Mouse (Mus musculus) forebrain, embryonic 11.5 days (tissue): ENCODE measurements around the gene 6330409D20Rik. TPM values are rescaled to one million over a fixed set of nuclear protein-coding genes. Genes with fewer than 3 reads are reported as not detected.

Experiments used
- ATAC-seq: fragments of 200-750 bp; cut with Nextera tagmentation; replicated peaks from 2 replicates; pipeline ENCODE4 v1.8.0; 2017; ENCODE audit warnings: moderate TSS enrichment; ENCODE audit not compliant: low FRiP score
- DNase-seq: peaks from one replicate; pipeline ENCODE4 v3.0.0-alpha.2; 2017; ENCODE audit warnings: low spot score
- H3K27ac ChIP-seq: fragments of 300-500 bp; sonication (generic); 2 replicates; pipeline ENCODE4 v1.5.1; 2014; ENCODE audit warnings: low read depth, low read length
- H3K27me3 ChIP-seq: fragments of 300-500 bp; sonication (generic); 2 replicates; pipeline ENCODE4 v1.6.1; 2014; ENCODE audit warnings: mild to moderate bottlenecking, low read length, mixed read lengths; ENCODE audit not compliant: control insufficient read depth, insufficient read depth
- H3K36me3 ChIP-seq: fragments of 300-500 bp; sonication (generic); 2 replicates; pipeline ENCODE4 v1.6.1; 2014; ENCODE audit warnings: mild to moderate bottlenecking, low read length, moderate library complexity, mixed read lengths; ENCODE audit not compliant: control insufficient read depth, insufficient read depth
- H3K4me1 ChIP-seq: fragments of 300-500 bp; sonication (generic); replicated peaks from 2 replicates; pipeline ENCODE4 v1.6.1; 2014; ENCODE audit warnings: low read length, mixed read lengths; ENCODE audit not compliant: control insufficient read depth, insufficient read depth
- H3K4me2 ChIP-seq: fragments of 300-500 bp; sonication (generic); 2 replicates; pipeline ENCODE4 v1.6.1; 2014; ENCODE audit warnings: low read depth, mild to moderate bottlenecking, low read length, moderate library complexity, mixed read lengths; ENCODE audit not compliant: severe bottlenecking
- H3K4me3 ChIP-seq: fragments of 300-500 bp; sonication (generic); 2 replicates; pipeline ENCODE4 v1.5.1; 2014; ENCODE audit warnings: low read depth, low read length
- H3K9ac ChIP-seq: fragments of 300-500 bp; sonication (generic); 2 replicates; pipeline ENCODE4 v1.6.1; 2014; ENCODE audit warnings: low read length
- H3K9me3 ChIP-seq: fragments of 300-500 bp; sonication (generic); 2 replicates; pipeline ENCODE4 v1.6.1; 2016; ENCODE audit warnings: low read length, mixed read lengths; ENCODE audit not compliant: control insufficient read depth
- WGBS: fragments of 180-500 bp; shearing (Covaris S2); extraction: QIAGEN DNeasy Blood & Tissue Kit; methylation state at CpG from one replicate; pipeline ENCODE4 v1.1.7; 2014; 5-methylcytosine and 5-hydroxymethylcytosine counted together
- polyA plus RNA-seq: library from polyadenylated mRNA; unstranded; fragments of >200 nt; fragmentation: Nextera tagmentation; extraction: Ambion mirVana; gene quantifications from 2 replicates; pipeline ENCODE4 v1.2.1, GENCODE M21; 2014

Gene 6330409D20Rik
- polyA plus RNA-seq, 1 experiment from 2014 or later: 2.3 TPM

DNA sequence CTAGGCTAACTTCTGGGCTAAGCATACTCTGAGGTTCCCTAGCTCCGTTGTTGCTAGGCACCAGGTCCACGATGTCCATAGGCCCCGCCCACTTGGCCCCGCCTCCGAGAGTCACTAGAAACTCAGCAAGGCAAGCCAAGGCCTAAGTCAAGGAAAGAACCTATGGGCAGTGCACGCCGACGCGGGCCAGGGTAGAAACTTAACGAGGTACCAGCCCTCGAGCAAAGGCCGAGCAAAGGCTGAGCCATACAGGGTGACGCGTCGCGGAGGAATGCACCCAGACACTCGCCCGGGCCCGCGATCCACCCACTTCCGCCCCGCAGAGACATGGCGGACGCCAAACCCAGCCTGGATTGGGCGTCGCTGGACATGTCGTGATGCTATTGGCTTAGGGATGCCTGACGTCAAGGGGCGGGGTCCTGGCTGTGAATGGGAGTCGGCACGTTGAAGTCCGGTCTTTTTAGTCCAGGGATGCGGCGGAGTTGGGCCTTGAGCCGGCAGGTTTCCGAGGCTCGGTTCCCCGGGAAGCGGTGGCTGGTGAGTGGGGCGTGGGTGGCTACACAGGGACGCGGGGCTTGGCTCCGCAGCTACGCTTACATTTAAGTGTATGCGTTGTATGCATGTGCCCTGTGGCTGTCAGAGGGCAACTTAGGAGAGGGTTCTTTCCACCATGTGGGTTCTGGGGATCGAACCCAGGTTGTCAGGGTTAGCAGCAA, 34.7 kb upstream of the 6330409D20Rik start, which contains the start of the genes Ttc16 and Ptrh1:
Ttc16 (minus strand) TSS at position 275 of the 716 bp plus-strand sequence.
Ptrh1 (plus strand) TSS at position 428 of the 716 bp plus-strand sequence.
- Histone ChIP-seq H3K27ac (no peak within 1 kb of the TSS), H3K4me2 (peak within 1 kb of the TSS; percentile 84), H3K9ac (peak within 1 kb of the TSS; percentile 46), H3K27me3 (no peaks in the 10 kb centered on the region; the same call in 1 of the 2 replicates), H3K9me3 (no peaks in the 10 kb centered on the region), H3K4me3 (peak within 1 kb of the TSS; percentile 55), H3K4me1 (peaks cover 7% of the 10 kb centered on the region; the same call in 1 of the 2 replicates), H3K36me3 (no peaks in the 10 kb centered on the region)
- DNase-seq: peak; percentile 98
- peak; percentile 98 for ATAC-seq
- WGBS: under 1% methylated on average over 46 of the region's 46 CpGs

DNA sequence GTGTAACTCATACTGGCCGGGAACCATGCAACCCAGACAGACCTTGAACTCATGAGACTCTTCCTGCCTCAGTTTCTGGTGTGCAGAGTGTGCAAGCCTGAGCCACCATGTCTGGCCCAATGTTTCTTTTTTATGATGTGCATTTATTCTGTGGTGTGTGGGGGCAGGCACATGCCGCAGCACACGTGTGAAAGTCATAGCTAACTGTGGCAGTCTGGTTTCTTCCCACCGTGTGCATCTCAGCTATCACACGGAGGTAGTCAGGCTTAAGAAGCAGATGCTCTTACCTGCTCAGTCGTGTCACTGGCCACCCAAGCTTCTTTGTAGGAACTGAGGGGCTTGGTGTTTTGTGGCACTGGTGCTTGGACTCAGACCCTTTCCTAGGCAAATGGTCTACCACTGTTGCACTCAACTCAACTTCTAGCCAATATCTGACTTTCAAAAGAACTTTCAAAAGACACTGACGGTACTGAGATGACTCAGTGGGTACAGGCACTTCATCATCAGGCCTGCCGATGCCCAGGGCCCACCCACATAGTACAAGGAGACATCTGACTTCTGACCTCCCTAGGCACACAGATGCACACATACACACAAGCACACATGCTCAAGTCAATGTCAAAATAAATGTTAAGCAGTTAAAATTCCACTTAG, 31.9 kb upstream of the 6330409D20Rik start:
- WGBS: 88% methylated on average over 8 of the region's 8 CpGs
- Histone ChIP-seq H3K27ac (no peak overlapping the region), H3K9me3 (no peaks in the 10 kb centered on the region), H3K4me2 (no peak overlapping the region), H3K27me3 (no peaks in the 10 kb centered on the region), H3K4me3 (no peak overlapping the region), H3K4me1 (peaks cover 9% of the 10 kb centered on the region; the same call in 1 of the 2 replicates), H3K9ac (no peak overlapping the region), H3K36me3 (no peaks in the 10 kb centered on the region)
- ATAC-seq (no peak), DNase-seq (no peak)

DNA sequence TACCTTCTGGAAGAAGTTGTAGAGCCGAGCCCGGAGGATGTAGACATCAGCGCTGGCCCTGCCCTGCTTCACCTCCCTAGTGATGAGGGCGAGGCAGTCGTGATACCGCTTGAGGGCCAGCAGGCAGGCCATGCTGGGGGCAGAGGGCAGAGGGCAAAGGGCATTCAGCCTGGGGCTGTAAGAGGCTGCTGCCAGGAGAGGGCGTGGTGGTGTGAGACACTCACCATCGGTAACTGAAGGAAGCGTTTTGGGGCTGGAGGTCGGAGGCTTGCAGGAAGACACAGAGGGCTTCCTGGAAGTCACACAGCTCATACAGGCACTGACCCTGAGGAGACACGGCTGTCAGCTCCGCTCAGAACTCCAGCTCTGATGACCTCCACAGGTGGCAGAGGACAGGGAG, 31.1 kb upstream of the 6330409D20Rik start:
- H3K9ac ChIP-seq: no peak overlapping the region
- 30% methylated on average over 12 of the region's 12 CpGs for WGBS
- H3K27ac ChIP-seq: no peak overlapping the region
- H3K4me2 ChIP-seq: no peak overlapping the region
- H3K4me1 ChIP-seq: peaks cover 9% of the 10 kb centered on the region; the same call in 1 of the 2 replicates
- DNase-seq: no peak
- H3K4me3 ChIP-seq: no peak overlapping the region
- no peaks in the 10 kb centered on the region for H3K9me3 ChIP-seq
- H3K36me3 ChIP-seq: no peaks in the 10 kb centered on the region
- no peaks in the 10 kb centered on the region for H3K27me3 ChIP-seq
- no peak for ATAC-seq

GRCm38 (mm10) chr2:32769327-32770085, 28.7 kb upstream of the 6330409D20Rik start:
- ATAC-seq (no peak), DNase-seq (no peak)
- Histone ChIP-seq H3K4me3 (no peak overlapping the region), H3K36me3 (no peaks in the 10 kb centered on the region), H3K27me3 (no peaks in the 10 kb centered on the region), H3K4me2 (no peak overlapping the region), H3K27ac (no peak overlapping the region), H3K4me1 (peaks cover 2% of the 10 kb centered on the region; the same call in 1 of the 2 replicates), H3K9ac (no peak overlapping the region), H3K9me3 (no peaks in the 10 kb centered on the region)
- WGBS: 61% methylated on average over 5 of the region's 5 CpGs

GRCm38 (mm10) chr2:32768661-32769285, 28.0 kb upstream of the 6330409D20Rik start:
- no peak for ATAC-seq
- Histone ChIP-seq H3K4me3 (no peak overlapping the region), H3K4me1 (peaks cover 2% of the 10 kb centered on the region; the same call in 1 of the 2 replicates), H3K27ac (no peak overlapping the region), H3K27me3 (no peaks in the 10 kb centered on the region), H3K9me3 (no peaks in the 10 kb centered on the region), H3K36me3 (no peaks in the 10 kb centered on the region), H3K9ac (no peak overlapping the region), H3K4me2 (no peak overlapping the region)
- DNase-seq: no peak
- 53% methylated on average over 19 of the region's 19 CpGs for WGBS

GRCm38 (mm10) chr2:32767241-32767640, 26.4 kb upstream of the 6330409D20Rik start:
- 87% methylated on average over 12 of the region's 12 CpGs for WGBS
- DNase-seq: no peak
- H3K27me3 ChIP-seq: no peaks in the 10 kb centered on the region
- ATAC-seq: no peak
- peaks cover 2% of the 10 kb centered on the region; the same call in 1 of the 2 replicates for H3K4me1 ChIP-seq
- H3K4me3 ChIP-seq: no peak overlapping the region
- H3K9ac ChIP-seq: no peak overlapping the region
- H3K9me3 ChIP-seq: no peaks in the 10 kb centered on the region
- no peak overlapping the region for H3K27ac ChIP-seq
- no peak overlapping the region for H3K4me2 ChIP-seq
- no peaks in the 10 kb centered on the region for H3K36me3 ChIP-seq

GRCm38 (mm10) chr2:32763353-32763752, 22.5 kb upstream of the 6330409D20Rik start:
- no peak overlapping the region for H3K27ac ChIP-seq
- H3K9me3 ChIP-seq: no peaks in the 10 kb centered on the region
- H3K9ac ChIP-seq: no peak overlapping the region
- no peak for ATAC-seq
- no peak overlapping the region for H3K4me2 ChIP-seq
- H3K4me1 ChIP-seq: no peaks in the 10 kb centered on the region
- H3K36me3 ChIP-seq: no peaks in the 10 kb centered on the region
- DNase-seq: no peak
- H3K27me3 ChIP-seq: no peaks in the 10 kb centered on the region
- no peak overlapping the region for H3K4me3 ChIP-seq
- WGBS: 90% methylated on average over 3 of the region's 3 CpGs

DNA sequence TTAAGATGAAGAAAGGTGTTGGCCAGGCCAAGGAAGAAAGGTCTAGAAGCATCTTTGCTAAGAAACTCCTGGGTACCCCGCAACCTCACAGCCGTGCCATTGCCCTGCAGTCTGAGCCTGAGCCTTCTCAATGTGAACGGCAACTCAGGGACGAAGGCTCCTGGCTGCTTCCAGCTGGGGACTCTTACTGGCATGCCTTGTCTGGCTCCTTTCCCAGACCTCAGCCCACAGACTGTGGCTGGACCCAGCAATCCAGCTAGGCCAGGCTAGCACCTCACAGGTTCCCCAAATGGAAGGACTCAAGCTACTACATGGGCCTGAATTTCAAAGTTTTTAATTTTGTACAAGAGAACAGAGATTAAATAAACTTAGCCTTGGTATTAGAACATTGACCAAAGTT, 21.0 kb upstream of the 6330409D20Rik start:
- no peaks in the 10 kb centered on the region for H3K36me3 ChIP-seq
- H3K4me2 ChIP-seq: no peak overlapping the region
- H3K27ac ChIP-seq: no peak overlapping the region
- no peak for DNase-seq
- H3K4me1 ChIP-seq: no peaks in the 10 kb centered on the region
- no peaks in the 10 kb centered on the region for H3K27me3 ChIP-seq
- 99% methylated on average over 4 of the region's 4 CpGs for WGBS
- no peak overlapping the region for H3K4me3 ChIP-seq
- H3K9me3 ChIP-seq: no peaks in the 10 kb centered on the region
- no peak for ATAC-seq
- no peak overlapping the region for H3K9ac ChIP-seq
